Mouse (Mus musculus): ENCODE results near the gene Edc4. TPM values are rescaled to one million over a fixed set of nuclear protein-coding genes. Genes with fewer than 3 reads are reported as not detected.

The Edc4 gene
- total and polyA plus RNA-seq, 3 experiments, result 46.1 to 72.1 TPM; not detected in 1

GRCm38 (mm10) chr8:105850611-105851010, 30.1 kb upstream of the Edc4 start:
- Histone ChIP-seq H3K27ac (ENCODE audit: control insufficient read depth, low read depth, low read length) (no peak overlapping the region), H3K4me1 (ENCODE audit: control insufficient read depth in 1 of 2, insufficient read depth in 2 of 2, low read length in 2 of 2) (peaks cover 0 to 10% of the 10 kb centered on the region in 2 experiments; a peak in 2 of 4 replicates), H3K9ac (ENCODE audit: control insufficient read depth, low read depth, low read length, poor library complexity, severe bottlenecking) (peak overlapping the region; percentile 12; the same call in 1 of the 2 replicates)

GRCm38 (mm10) chr8:105851651-105852143, 29.0 kb upstream of the Edc4 start:
- peak overlapping the region; percentile 80 for H3K27ac ChIP-seq (ENCODE audit: control insufficient read depth, low read depth, low read length)
- H3K27me3 ChIP-seq (ENCODE audit: control insufficient read depth in 1 of 2, insufficient read depth in 2 of 2, low read length in 2 of 2), result no peaks in the 10 kb centered on the region
- peak; percentile 97 for DNase-seq (ENCODE audit: low read depth, low spot score)
- no peaks in the 10 kb centered on the region for H3K9me3 ChIP-seq (replicated peaks; ENCODE audit: insufficient read depth, low read length)
- peak overlapping the region; percentile 74 to 93 for H3K4me3 ChIP-seq (ENCODE audit: control insufficient read depth in 1 of 2, insufficient read depth in 1 of 2, low read depth in 2 of 2, low read length in 2 of 2)
- H3K9ac ChIP-seq (ENCODE audit: control insufficient read depth, low read depth, low read length, poor library complexity, severe bottlenecking), result peak overlapping the region; percentile 88
- peaks cover 0 to 18% of the 10 kb centered on the region in 2 experiments; a peak in 2 of 4 replicates for H3K4me1 ChIP-seq (ENCODE audit: control insufficient read depth in 1 of 2, insufficient read depth in 2 of 2, low read length in 2 of 2)
- peaks cover 0 to 13% of the 10 kb centered on the region in 2 experiments; a peak in 2 of 4 replicates for H3K36me3 ChIP-seq (ENCODE audit: control insufficient read depth in 1 of 2, insufficient read depth in 2 of 2, low read length in 2 of 2)
- peaks cover 21% of the 10 kb centered on the region for H3K79me2 ChIP-seq (ENCODE audit: control insufficient read depth, insufficient read depth, low read length, poor library complexity)
- TF ChIP-seq MYC (IDR thresholded peaks at IDR 0.05; ENCODE audit: low read depth, low read length) (peak; percentile 56; the same call in 1 of the 2 replicates), ZMIZ1 (IDR thresholded peaks at IDR 0.05; ENCODE audit: low read depth, low read length) (peak; percentile 84), POLR2AphosphoS2 (IDR thresholded peaks at IDR 0.05; ENCODE audit: low read length) (peak; percentile 92), ZNF384 (IDR thresholded peaks at IDR 0.05; ENCODE audit: low read depth, low read length) (no peak), TAL1 (IDR thresholded peaks at IDR 0.05; ENCODE audit: low read length) (peak; percentile 29; the same call in 1 of the 2 replicates), ELF1 (IDR thresholded peaks at IDR 0.05; ENCODE audit: low read depth, low read length) (peak; percentile 50; the same call in 1 of the 2 replicates), EP300 (IDR thresholded peaks at IDR 0.05; ENCODE audit: low read depth in 1 of 2, low read length in 2 of 2) (no peak), POLR2A (IDR thresholded peaks at IDR 0.05; ENCODE audit: control insufficient read depth in 1 of 2, insufficient read depth in 1 of 2, low read depth in 1 of 2, low read length in 2 of 2, poor library complexity in 1 of 2) (peak; percentile 87 to 97), TCF12 (IDR thresholded peaks at IDR 0.05; ENCODE audit: low read depth, low read length) (peak; percentile 28; the same call in 1 of the 2 replicates), GABPA (IDR thresholded peaks at IDR 0.05; ENCODE audit: low read depth, low read length) (no peak), NELFE (IDR thresholded peaks at IDR 0.05; ENCODE audit: low read depth, low read length) (peak; percentile 97), CTCF (IDR thresholded peaks at IDR 0.05 in 2 of 3, conservative IDR thresholded peaks at IDR 0.05 in 1 of 3; ENCODE audit: control insufficient read depth in 1 of 3, insufficient read depth in 1 of 3, low read depth in 2 of 3, low read length in 3 of 3, poor library complexity in 1 of 3, severe bottlenecking in 1 of 3) (no peak), POLR2AphosphoS5 (IDR thresholded peaks at IDR 0.05; ENCODE audit: borderline replicate concordance, low read depth, low read length) (no peak), GATA1 (IDR thresholded peaks at IDR 0.05; ENCODE audit: low read depth, low read length) (no peak; the same call in 1 of the 2 replicates), KAT2A (conservative IDR thresholded peaks at IDR 0.05; ENCODE audit: low read depth, low read length) (peak; percentile 93), MXI1 (IDR thresholded peaks at IDR 0.05; ENCODE audit: low read depth, low read length) (peak; percentile 93), USF1 (IDR thresholded peaks at IDR 0.05; ENCODE audit: low read depth, low read length) (peak; percentile 39; the same call in 1 of the 2 replicates), NRF1 (IDR thresholded peaks at IDR 0.05; ENCODE audit: insufficient read depth, low read depth, low read length, poor library complexity, severe bottlenecking) (0 out of 2 replicates have a peak, but pooled peaks have one; percentile 33), CHD2 (IDR thresholded peaks at IDR 0.05; ENCODE audit: low read length) (peak; percentile 100), UBTF (IDR thresholded peaks at IDR 0.05; ENCODE audit: borderline replicate concordance, insufficient read depth, low read depth, low read length) (no peak), TBP (IDR thresholded peaks at IDR 0.05; ENCODE audit: low read depth, low read length) (peak; percentile 85), ZKSCAN1 (IDR thresholded peaks at IDR 0.05; ENCODE audit: low read depth, low read length) (no peak), ZC3H11A (IDR thresholded peaks at IDR 0.05; ENCODE audit: low read depth, low read length) (no peak), JUND (IDR thresholded peaks at IDR 0.05; ENCODE audit: low read depth, low read length) (no peak), MYB (IDR thresholded peaks at IDR 0.05; ENCODE audit: low read depth, low read length) (no peak), E2F4 (IDR thresholded peaks at IDR 0.05; ENCODE audit: borderline replicate concordance, low read depth, low read length) (no peak), CHD1 (IDR thresholded peaks at IDR 0.05; ENCODE audit: low read depth, low read length) (no peak), MAX (IDR thresholded peaks at IDR 0.05; ENCODE audit: low read length) (peak; percentile 60; the same call in 1 of the 2 replicates), ETS1 (IDR thresholded peaks at IDR 0.05; ENCODE audit: low read depth, low read length) (peak; percentile 42; the same call in 1 of the 2 replicates), HCFC1 (IDR thresholded peaks at IDR 0.05; ENCODE audit: low read depth, low read length) (peak; percentile 100)

More at GRCm38 (mm10) chr8:105850611-105851010, 30.1 kb upstream of the Edc4 start:
- Histone ChIP-seq H3K36me3 (ENCODE audit: control insufficient read depth in 1 of 2, insufficient read depth in 2 of 2, low read length in 2 of 2) (peaks cover 0 to 7% of the 10 kb centered on the region in 2 experiments; a peak in 2 of 4 replicates), H3K79me2 (ENCODE audit: control insufficient read depth, insufficient read depth, low read length, poor library complexity) (peaks cover 12% of the 10 kb centered on the region), H3K4me3 (ENCODE audit: control insufficient read depth in 1 of 2, insufficient read depth in 1 of 2, low read depth in 2 of 2, low read length in 2 of 2) (peak overlapping the region in 1 of 2 experiments; percentile 74; a peak in 1 of 4 replicates), H3K9me3 (replicated peaks; ENCODE audit: insufficient read depth, low read length) (no peaks in the 10 kb centered on the region), H3K27me3 (ENCODE audit: control insufficient read depth in 1 of 2, insufficient read depth in 2 of 2, low read length in 2 of 2) (no peaks in the 10 kb centered on the region)
- DNase-seq (ENCODE audit: low read depth, low spot score), result no peak
- TF ChIP-seq ETS1 (IDR thresholded peaks at IDR 0.05; ENCODE audit: low read depth, low read length) (no peak), POLR2AphosphoS2 (IDR thresholded peaks at IDR 0.05; ENCODE audit: low read length) (no peak)
